Mouse (Mus musculus) megakaryocyte-erythroid progenitor cell, adult 5-6 weeks (primary cell): ENCODE data around the gene Trim69. TPM values are rescaled to one million over a fixed set of nuclear protein-coding genes. Genes with fewer than 3 reads are reported as not detected.
A peak's percentile ranks its signal among the peaks of the same experiment; 100 is the strongest.

Experiments
- ATAC-seq: replicated peaks from 2 replicates; pipeline ENCODE4 v1.8.0; 2016; ENCODE audit warnings: mild to moderate bottlenecking, inconsistent platforms; ENCODE audit not compliant: severe bottlenecking, poor library complexity, low FRiP score, low TSS enrichment
- total RNA-seq, 2 experiments: library from RNA; stranded (forward) in 1 of 2; stranded (reverse) in 1 of 2; fragments of 200-1000, 215-1000 nt in 1 of 2; fragments of >200 nt in 1 of 2; fragmentation: Nextera tagmentation in 1 of 2; gene quantifications; 2 replicates each; pipeline ENCODE4 v1.2.3; 2014 to 2017

Trim69 gene
- total RNA-seq (2014; fragmentation: Nextera tagmentation) (not detected in 2 replicates), total RNA-seq (2017) (0.76 and 1.1 TPM in 2 replicates)

- peak; percentile 67 for ATAC-seq
Measured at GRCm38 (mm10) chr2:122160680-122161079, at the start of gene Trim69. Gene Trim69, plus strand, starts transcription at chr2:122160700.

GRCm38 (mm10) chr2:122116888-122117287, 43.6 kb upstream of the Trim69 start:
- no peak for ATAC-seq

GRCm38 (mm10) chr2:122117961-122118958, 42.2 kb upstream of the Trim69 start, which contains the start of gene Spg11:
Gene Spg11, minus strand, starts transcription at chr2:122118386.
- ATAC-seq: peak; percentile 99

GRCm38 (mm10) chr2:122125680-122126572, 34.6 kb upstream of the Trim69 start:
- ATAC-seq: peak; percentile 84

GRCm38 (mm10) chr2:122126765-122127347, 33.6 kb upstream of the Trim69 start:
- ATAC-seq: no peak

- ATAC-seq: no peak
Measured at GRCm38 (mm10) chr2:122127635-122128034, 32.9 kb upstream of the Trim69 start.

- no peak for ATAC-seq
Measured at GRCm38 (mm10) chr2:122132078-122132477, 28.4 kb upstream of the Trim69 start.

GRCm38 (mm10) chr2:122132618-122133017, 27.9 kb upstream of the Trim69 start:
- no peak for ATAC-seq

GRCm38 (mm10) chr2:122137839-122138465, 22.5 kb upstream of the Trim69 start:
- ATAC-seq: peak; percentile 99

- ATAC-seq: no peak
Measured at GRCm38 (mm10) chr2:122140815-122141214, 19.7 kb upstream of the Trim69 start.

GRCm38 (mm10) chr2:122141332-122141967, 19.1 kb upstream of the Trim69 start:
- 0 out of 2 replicates have a peak, but pooled peaks have one; percentile 51 for ATAC-seq

GRCm38 (mm10) chr2:122143111-122143510, 17.4 kb upstream of the Trim69 start:
- no peak for ATAC-seq

GRCm38 (mm10) chr2:122145756-122146155, 14.7 kb upstream of the Trim69 start:
- no peak for ATAC-seq

- ATAC-seq: peak; percentile 50
Measured at GRCm38 (mm10) chr2:122146687-122147086, 13.8 kb upstream of the Trim69 start.

- ATAC-seq: peak; percentile 86
Measured at GRCm38 (mm10) chr2:122147508-122148241, 12.8 kb upstream of the Trim69 start, which contains the start of gene B2m. Gene B2m, plus strand, starts transcription at chr2:122147686.

GRCm38 (mm10) chr2:122148242-122148917, 12.1 kb upstream of the Trim69 start:
- ATAC-seq: peak; percentile 14; the same call in 1 of the 2 replicates

GRCm38 (mm10) chr2:122149316-122149715, 11.2 kb upstream of the Trim69 start:
- ATAC-seq: no peak
